Mouse (Mus musculus): ENCODE measurements around the gene Gm20865.
"Not testable (repeated sequence)": the region's sequence is repeated elsewhere in the genome, so short reads cannot be mapped to it uniquely, and the experiment has no call there.

Gm20865 gene

DNA sequence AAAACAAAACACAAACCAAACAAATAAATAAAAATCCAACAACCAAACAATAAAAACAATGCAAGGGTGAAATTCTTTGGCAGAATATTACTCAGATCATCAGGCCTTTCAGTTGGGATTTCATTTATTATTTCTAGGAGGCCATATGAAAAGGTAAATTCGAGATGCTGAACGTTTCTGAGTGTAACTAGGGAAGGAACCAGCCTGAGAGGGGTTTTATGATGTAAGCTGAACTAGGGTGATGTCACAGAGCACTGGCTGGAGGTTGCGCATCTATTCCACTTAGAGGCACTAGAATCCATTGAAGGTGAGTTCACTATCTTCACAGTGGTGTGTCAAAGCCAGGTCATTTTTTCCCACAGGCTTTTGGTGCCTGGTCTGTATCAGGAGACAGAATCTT, at the start of gene Gm20865:
Gene Gm20865, plus strand, starts transcription at position 301 of the 400 bp plus-strand sequence.
- not testable (repeated sequence) for DNase-seq (ENCODE audit: low read depth, low spot score)
